Mouse (Mus musculus): ENCODE measurements around the gene Psmd12.
A peak's percentile ranks its signal among the peaks of the same experiment; 100 is the strongest.

- TF ChIP-seq CTCF (IDR thresholded peaks at IDR 0.05; ENCODE audit: low read depth), result peak; percentile 4; the same call in 1 of the 2 replicates
- no peak for TF ChIP-seq EP300 (optimal IDR thresholded peaks at IDR 0.05)
These were observed 69.1 kb downstream of the Psmd12 start for GRCm38 (mm10) chr11:107548204-107548975.
